Mouse (Mus musculus): Measurements from ENCODE around the gene Cltb. TPM values are rescaled to one million over a fixed set of nuclear protein-coding genes. Genes with fewer than 3 reads are reported as not detected.

The Cltb gene
- polyA plus RNA-seq (2014; fragmentation: Nextera tagmentation; extraction: Ambion mirVana) = 20.0 TPM in 2 replicates

DNA sequence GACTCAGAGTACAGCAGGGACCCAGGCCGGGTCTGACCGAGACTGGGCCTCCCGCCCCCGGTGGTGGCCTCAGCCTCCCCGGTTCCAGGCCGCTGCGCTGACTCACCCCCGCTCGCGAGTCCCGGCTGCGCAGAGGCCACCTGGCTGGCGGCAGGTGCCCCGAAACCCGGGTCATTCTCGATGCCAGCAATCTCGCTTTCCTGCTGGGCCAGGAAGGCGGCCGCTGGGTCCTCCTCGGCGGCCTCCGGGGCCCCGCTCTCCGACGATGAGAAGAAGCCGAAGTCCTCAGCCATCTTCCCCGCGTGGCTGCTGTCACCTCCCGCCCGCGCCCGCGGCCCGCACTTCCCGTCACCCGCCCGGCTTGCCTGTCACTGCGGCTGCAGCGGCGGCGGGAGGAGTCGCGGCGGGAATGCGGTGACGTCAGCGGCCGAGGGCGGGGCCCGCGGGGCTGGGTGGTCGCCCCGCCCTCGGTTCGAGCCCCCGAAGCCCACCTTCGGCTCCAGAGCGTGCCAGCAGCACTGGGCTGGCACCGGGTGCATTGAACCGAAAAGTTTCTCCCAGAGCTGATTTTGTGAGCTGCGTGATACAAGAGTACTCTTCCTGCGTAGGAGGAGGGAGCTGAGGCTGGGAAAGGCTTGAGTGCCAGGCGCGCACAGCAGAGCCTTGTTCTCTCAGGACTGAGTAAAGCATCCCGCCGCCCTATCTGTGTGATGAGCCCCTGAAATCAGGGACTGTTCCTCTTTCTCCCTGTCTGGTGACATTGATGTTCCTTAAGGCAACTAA, at the start of gene Cltb:
Cltb (minus strand) TSS at position 373 of the 783 bp plus-strand sequence.
- Histone ChIP-seq H3K4me1 (replicated peaks; ENCODE audit: control insufficient read depth, insufficient read depth, low read length) (no peaks in the 10 kb centered on the region), H3K27me3 (ENCODE audit: control insufficient read depth, insufficient read depth, low read length) (peaks cover 24% of the 10 kb centered on the region), H3K9ac (ENCODE audit: low read length) (peak within 1 kb of the TSS; percentile 47), H3K4me3 (ENCODE audit: low read depth, low read length) (peak within 1 kb of the TSS; percentile 43), H3K4me2 (ENCODE audit: low read depth, low read length, severe bottlenecking) (peak within 1 kb of the TSS; percentile 77), H3K9me3 (ENCODE audit: control insufficient read depth, low read length) (no peaks in the 10 kb centered on the region), H3K36me3 (ENCODE audit: control insufficient read depth, insufficient read depth, low read length) (no peaks in the 10 kb centered on the region), H3K27ac (ENCODE audit: low read depth, low read length) (no peak within 1 kb of the TSS)
- DNase-seq (ENCODE audit: low spot score) (peak; percentile 91), ATAC-seq (replicated peaks; ENCODE audit: low FRiP score) (peak; percentile 70; the same call in 1 of the 2 replicates)
- WGBS = under 1% methylated on average over 64 of the region's 66 CpGs

DNA sequence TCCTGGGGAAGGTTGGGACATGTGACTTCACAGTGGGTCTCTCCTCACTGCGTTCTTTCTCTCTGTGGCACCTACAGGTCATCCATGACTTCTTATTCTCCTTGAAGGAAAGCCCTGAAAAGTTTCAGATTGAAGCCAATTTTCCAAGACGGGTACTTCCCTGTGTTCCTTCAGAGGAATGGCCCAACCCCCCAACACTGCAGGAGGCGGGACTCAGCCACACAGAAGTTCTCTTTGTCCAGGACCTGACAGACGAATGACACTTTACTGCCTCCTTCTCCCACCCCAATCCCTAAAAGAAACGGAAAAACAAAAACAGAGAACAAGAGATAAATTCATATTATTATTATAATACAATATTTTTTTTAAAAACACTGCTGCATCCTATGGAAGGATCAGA, 49.7 kb upstream of the Cltb start:
- ATAC-seq (replicated peaks; ENCODE audit: low FRiP score) = no peak
- H3K4me3 ChIP-seq (ENCODE audit: low read depth, low read length) = no peak overlapping the region
- H3K36me3 ChIP-seq (ENCODE audit: control insufficient read depth, insufficient read depth, low read length) = no peaks in the 10 kb centered on the region; the same call in 1 of the 2 replicates
- no peak overlapping the region for H3K9ac ChIP-seq (ENCODE audit: low read length)
- DNase-seq (ENCODE audit: low spot score) = no peak
- H3K27ac ChIP-seq (ENCODE audit: low read depth, low read length) = no peak overlapping the region
- H3K9me3 ChIP-seq (ENCODE audit: control insufficient read depth, low read length) = no peaks in the 10 kb centered on the region
- H3K27me3 ChIP-seq (ENCODE audit: control insufficient read depth, insufficient read depth, low read length) = no peaks in the 10 kb centered on the region
- no peak overlapping the region for H3K4me2 ChIP-seq (ENCODE audit: low read depth, low read length, severe bottlenecking)
- 64% methylated on average over 5 of the region's 5 CpGs for WGBS
- no peaks in the 10 kb centered on the region for H3K4me1 ChIP-seq (replicated peaks; ENCODE audit: control insufficient read depth, insufficient read depth, low read length)

DNA sequence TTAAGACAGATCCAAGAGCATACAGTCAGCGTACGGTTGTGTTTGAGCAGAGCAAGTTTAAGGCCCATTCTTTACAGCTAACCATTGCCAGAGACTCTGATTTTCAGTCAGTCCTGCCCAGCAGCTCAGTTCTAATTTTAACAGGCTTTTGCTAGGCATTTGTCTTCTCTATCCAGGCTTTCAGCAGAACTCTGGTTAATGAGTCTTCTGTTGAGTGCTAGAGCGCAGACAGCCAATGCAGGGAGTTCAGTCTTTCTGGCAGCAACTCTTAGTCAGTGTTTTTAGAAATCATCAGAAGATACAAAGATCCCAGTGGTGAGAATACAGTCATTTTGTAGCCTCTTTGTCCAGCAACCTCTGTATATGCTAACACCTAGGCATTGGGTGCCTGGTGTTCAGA, 39.3 kb upstream of the Cltb start:
- peaks cover 29% of the 10 kb centered on the region for H3K36me3 ChIP-seq (ENCODE audit: control insufficient read depth, insufficient read depth, low read length)
- no peak overlapping the region for H3K27ac ChIP-seq (ENCODE audit: low read depth, low read length)
- H3K4me3 ChIP-seq (ENCODE audit: low read depth, low read length) = no peak overlapping the region
- no peaks in the 10 kb centered on the region for H3K27me3 ChIP-seq (ENCODE audit: control insufficient read depth, insufficient read depth, low read length)
- H3K9me3 ChIP-seq (ENCODE audit: control insufficient read depth, low read length) = no peaks in the 10 kb centered on the region
- no peaks in the 10 kb centered on the region for H3K4me1 ChIP-seq (replicated peaks; ENCODE audit: control insufficient read depth, insufficient read depth, low read length)
- DNase-seq (ENCODE audit: low spot score) (no peak), ATAC-seq (replicated peaks; ENCODE audit: low FRiP score) (no peak)
- 100% methylated on average over 3 of the region's 3 CpGs for WGBS
- H3K4me2 ChIP-seq (ENCODE audit: low read depth, low read length, severe bottlenecking) = no peak overlapping the region
- H3K9ac ChIP-seq (ENCODE audit: low read length) = no peak overlapping the region

DNA sequence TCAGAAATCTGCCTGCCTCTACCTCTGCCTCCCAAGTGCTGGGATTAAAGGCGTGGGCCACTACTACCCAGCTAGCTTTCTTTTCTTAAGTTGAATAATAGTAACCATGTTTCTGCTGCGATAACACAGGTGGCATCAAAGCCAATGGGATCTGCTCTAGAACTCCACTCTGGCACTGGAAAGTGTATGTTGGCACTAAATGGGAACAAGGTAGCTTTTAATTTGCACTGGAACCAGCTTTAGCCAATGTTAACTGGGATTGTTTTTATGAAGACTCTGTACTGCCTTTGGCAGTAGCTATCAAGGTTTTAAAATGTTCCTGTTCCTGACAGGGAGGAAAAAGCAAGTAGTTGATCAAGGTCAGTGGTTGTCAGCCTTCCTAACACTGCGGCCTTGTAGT, 23.9 kb upstream of the Cltb start:
- H3K9ac ChIP-seq (ENCODE audit: low read length) = no peak overlapping the region
- ATAC-seq (replicated peaks; ENCODE audit: low FRiP score) = no peak
- DNase-seq (ENCODE audit: low spot score) = no peak
- no peak overlapping the region for H3K4me3 ChIP-seq (ENCODE audit: low read depth, low read length)
- no peaks in the 10 kb centered on the region for H3K4me1 ChIP-seq (replicated peaks; ENCODE audit: control insufficient read depth, insufficient read depth, low read length)
- no peaks in the 10 kb centered on the region for H3K9me3 ChIP-seq (ENCODE audit: control insufficient read depth, low read length)
- no peak overlapping the region for H3K27ac ChIP-seq (ENCODE audit: low read depth, low read length)
- H3K27me3 ChIP-seq (ENCODE audit: control insufficient read depth, insufficient read depth, low read length) = no peaks in the 10 kb centered on the region
- WGBS = 93% methylated on average over 3 of the region's 3 CpGs
- H3K4me2 ChIP-seq (ENCODE audit: low read depth, low read length, severe bottlenecking) = no peak overlapping the region
- H3K36me3 ChIP-seq (ENCODE audit: control insufficient read depth, insufficient read depth, low read length) = no peaks in the 10 kb centered on the region; the same call in 1 of the 2 replicates

DNA sequence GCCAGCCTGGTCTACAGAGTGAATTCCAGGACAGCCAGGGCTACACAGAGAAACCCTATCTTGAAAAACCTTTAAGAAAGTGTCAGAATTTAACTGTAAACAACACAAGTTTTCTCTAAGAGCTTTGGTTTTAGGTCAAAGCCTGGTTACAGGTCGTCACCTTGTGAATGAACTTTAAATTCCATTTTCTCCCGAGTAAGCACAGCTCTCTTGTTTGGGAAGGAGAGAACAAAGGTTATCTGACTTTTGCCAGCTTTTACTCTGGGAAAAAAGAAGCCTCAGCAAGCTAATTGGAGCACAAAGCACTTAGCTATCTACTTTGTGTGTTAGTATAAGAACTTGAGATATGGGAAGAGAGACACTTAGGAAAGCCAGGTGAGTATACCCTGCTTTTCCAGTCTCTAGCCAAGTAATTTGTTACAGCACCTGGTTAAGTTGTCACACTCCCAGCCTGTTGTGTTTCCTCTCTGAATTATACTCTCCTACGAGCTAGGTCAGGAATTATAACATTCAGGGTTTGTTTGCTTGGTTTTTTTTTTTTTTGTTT, 21.7 kb upstream of the Cltb start:
- no peak overlapping the region for H3K27ac ChIP-seq (ENCODE audit: low read depth, low read length)
- no peak overlapping the region for H3K4me2 ChIP-seq (ENCODE audit: low read depth, low read length, severe bottlenecking)
- no peak overlapping the region for H3K4me3 ChIP-seq (ENCODE audit: low read depth, low read length)
- 88% methylated on average over 3 of the region's 3 CpGs for WGBS
- H3K9me3 ChIP-seq (ENCODE audit: control insufficient read depth, low read length) = no peaks in the 10 kb centered on the region
- no peaks in the 10 kb centered on the region for H3K27me3 ChIP-seq (ENCODE audit: control insufficient read depth, insufficient read depth, low read length)
- DNase-seq (ENCODE audit: low spot score) (no peak), ATAC-seq (replicated peaks; ENCODE audit: low FRiP score) (no peak)
- no peaks in the 10 kb centered on the region; the same call in 1 of the 2 replicates for H3K36me3 ChIP-seq (ENCODE audit: control insufficient read depth, insufficient read depth, low read length)
- no peaks in the 10 kb centered on the region; the same call in 1 of the 2 replicates for H3K4me1 ChIP-seq (replicated peaks; ENCODE audit: control insufficient read depth, insufficient read depth, low read length)
- H3K9ac ChIP-seq (ENCODE audit: low read length) = no peak overlapping the region

DNA sequence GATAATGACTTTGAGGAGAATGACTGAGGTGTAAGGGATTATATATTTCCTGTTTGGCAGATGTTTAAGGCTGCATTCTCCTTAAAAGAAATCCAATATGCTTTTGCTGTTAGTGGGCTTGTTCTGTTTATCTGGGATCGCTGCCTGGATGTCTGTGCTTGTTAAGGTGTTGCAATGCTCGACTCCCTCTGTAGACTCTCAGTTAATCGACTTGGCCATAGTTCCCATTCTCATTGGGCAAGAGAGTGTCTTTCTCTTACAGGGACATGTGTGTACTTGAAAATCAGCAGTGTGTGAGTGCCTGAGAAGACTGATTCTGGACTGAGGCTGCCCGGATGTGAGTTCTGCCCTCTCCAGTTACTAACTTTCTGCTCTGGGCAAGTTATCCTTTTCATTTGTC, 18.0 kb upstream of the Cltb start:
- no peak for DNase-seq (ENCODE audit: low spot score)
- Histone ChIP-seq H3K4me2 (ENCODE audit: low read depth, low read length, severe bottlenecking) (no peak overlapping the region), H3K27ac (ENCODE audit: low read depth, low read length) (no peak overlapping the region), H3K36me3 (ENCODE audit: control insufficient read depth, insufficient read depth, low read length) (no peaks in the 10 kb centered on the region; the same call in 1 of the 2 replicates), H3K4me1 (replicated peaks; ENCODE audit: control insufficient read depth, insufficient read depth, low read length) (no peaks in the 10 kb centered on the region; the same call in 1 of the 2 replicates), H3K9ac (ENCODE audit: low read length) (no peak overlapping the region), H3K27me3 (ENCODE audit: control insufficient read depth, insufficient read depth, low read length) (no peaks in the 10 kb centered on the region), H3K4me3 (ENCODE audit: low read depth, low read length) (no peak overlapping the region), H3K9me3 (ENCODE audit: control insufficient read depth, low read length) (no peaks in the 10 kb centered on the region)
- ATAC-seq (replicated peaks; ENCODE audit: low FRiP score) = no peak
- WGBS = 95% methylated on average over 4 of the region's 4 CpGs

DNA sequence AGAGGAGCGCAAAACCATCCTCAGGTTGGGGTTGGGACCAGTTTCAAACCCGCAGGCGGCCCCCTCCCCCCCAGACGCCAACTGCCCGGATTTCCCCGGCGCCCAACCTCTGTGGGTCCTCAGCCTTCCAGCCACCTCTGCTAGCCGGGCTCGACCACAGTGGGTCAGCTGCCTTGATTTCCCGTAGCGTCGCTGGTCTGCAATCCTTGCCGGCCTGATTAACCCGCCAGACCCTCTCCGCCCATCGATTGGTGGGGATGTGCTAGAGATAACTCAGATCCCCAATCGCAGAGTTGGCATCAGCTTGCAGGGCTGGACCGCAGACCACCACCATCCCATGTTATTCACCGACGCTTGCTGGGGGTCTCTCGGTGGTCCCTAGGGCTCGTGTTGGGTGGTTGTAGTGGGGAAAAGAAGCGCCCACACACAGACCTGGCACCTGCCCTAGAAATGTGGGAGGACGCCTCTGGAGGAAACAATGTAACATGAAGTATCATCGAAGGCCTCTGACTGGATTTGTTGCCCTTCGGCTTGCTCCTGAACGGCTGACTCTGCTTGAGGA, 10.9 kb upstream of the Cltb start:
- Histone ChIP-seq H3K4me1 (replicated peaks; ENCODE audit: control insufficient read depth, insufficient read depth, low read length) (0 out of 2 replicates have a peak, but pooled peaks cover 3% of the 10 kb centered on the region), H3K27ac (ENCODE audit: low read depth, low read length) (peak overlapping the region; percentile 34; the same call in 1 of the 2 replicates), H3K36me3 (ENCODE audit: control insufficient read depth, insufficient read depth, low read length) (no peaks in the 10 kb centered on the region), H3K4me3 (ENCODE audit: low read depth, low read length) (peak overlapping the region; percentile 94), H3K4me2 (ENCODE audit: low read depth, low read length, severe bottlenecking) (peak overlapping the region; percentile 76), H3K9me3 (ENCODE audit: control insufficient read depth, low read length) (no peaks in the 10 kb centered on the region), H3K9ac (ENCODE audit: low read length) (peak overlapping the region; percentile 98), H3K27me3 (ENCODE audit: control insufficient read depth, insufficient read depth, low read length) (no peaks in the 10 kb centered on the region)
- DNase-seq (ENCODE audit: low spot score) (no peak), ATAC-seq (replicated peaks; ENCODE audit: low FRiP score) (no peak; the same call in none of the 2 replicates)
- WGBS = 2% methylated on average over 27 of the region's 27 CpGs

DNA sequence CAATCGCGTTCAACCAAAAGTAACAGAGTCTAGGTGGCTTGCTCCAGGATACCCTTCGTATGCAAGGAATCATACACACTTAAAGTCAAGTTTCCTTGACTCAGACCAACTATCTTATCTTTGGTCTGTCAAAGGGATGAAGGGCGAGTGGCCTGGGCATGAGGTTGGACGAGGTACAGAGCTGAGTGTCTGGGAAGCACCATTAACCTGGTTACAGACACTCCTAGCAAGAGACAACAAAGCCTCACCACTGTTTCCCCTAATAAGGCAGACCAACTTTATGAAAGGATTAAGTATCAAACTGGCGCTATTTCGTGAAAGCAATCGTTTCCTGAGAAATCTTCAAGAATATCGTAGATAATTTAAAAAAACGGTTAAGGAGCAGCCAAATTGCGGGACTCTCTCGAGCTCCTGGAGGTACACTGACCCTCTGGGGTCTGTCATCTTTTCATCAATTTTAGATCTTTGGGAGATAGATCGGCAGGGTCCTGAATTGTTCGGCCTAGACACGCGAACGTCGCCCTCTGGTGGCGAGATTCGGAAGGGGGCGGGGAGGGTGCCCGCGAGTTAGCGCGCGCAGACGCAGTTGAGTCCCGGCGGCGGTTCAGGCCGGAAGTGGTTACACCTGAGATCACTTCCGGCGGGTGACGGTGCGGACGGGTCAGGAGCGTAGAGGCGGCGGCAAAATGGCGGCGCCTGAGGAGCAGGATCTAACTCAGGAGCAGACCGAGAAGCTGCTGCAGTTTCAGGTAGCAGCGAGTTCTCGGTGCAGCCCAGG, 10.2 kb upstream of the Cltb start, which contains the start of gene Faf2:
Faf2 (plus strand) TSS at position 630 of the 778 bp plus-strand sequence.
- DNase-seq (ENCODE audit: low spot score) = peak; percentile 100
- Histone ChIP-seq H3K4me2 (ENCODE audit: low read depth, low read length, severe bottlenecking) (peak within 1 kb of the TSS; percentile 76), H3K9ac (ENCODE audit: low read length) (peak within 1 kb of the TSS; percentile 98), H3K27ac (ENCODE audit: low read depth, low read length) (peak within 1 kb of the TSS; percentile 34; the same call in 1 of the 2 replicates), H3K27me3 (ENCODE audit: control insufficient read depth, insufficient read depth, low read length) (no peaks in the 10 kb centered on the region), H3K9me3 (ENCODE audit: control insufficient read depth, low read length) (no peaks in the 10 kb centered on the region), H3K36me3 (ENCODE audit: control insufficient read depth, insufficient read depth, low read length) (no peaks in the 10 kb centered on the region), H3K4me1 (replicated peaks; ENCODE audit: control insufficient read depth, insufficient read depth, low read length) (0 out of 2 replicates have a peak, but pooled peaks cover 3% of the 10 kb centered on the region), H3K4me3 (ENCODE audit: low read depth, low read length) (peak within 1 kb of the TSS; percentile 94)
- peak; percentile 97 for ATAC-seq (replicated peaks; ENCODE audit: low FRiP score)
- WGBS = 10% methylated on average over 44 of the region's 44 CpGs
